Mouse (Mus musculus) T-cell, adult 2 months (primary cell): ENCODE measurements around the gene Glrx2.
"Not testable (repeated sequence)": the region's sequence is repeated elsewhere in the genome, so short reads cannot be mapped to it uniquely, and the experiment has no call there.

Experiments used
- DNase-seq: peaks from one replicate; pipeline ENCODE4 v3.0.0; 2022; ENCODE audit warnings: low spot score

The Glrx2 gene

GRCm38 (mm10) chr1:143716038-143716437, at the start of gene Glrx2:
Gene Glrx2, plus strand, starts transcription at chr1:143716338.
- DNase-seq: not testable (repeated sequence)

GRCm38 (mm10) chr1:143675734-143676361, 40.3 kb upstream of the Glrx2 start:
- no peak for DNase-seq

- DNase-seq: no peak
These were observed 35.0 kb upstream of the Glrx2 start for GRCm38 (mm10) chr1:143681108-143681507.

GRCm38 (mm10) chr1:143684849-143685248, 31.3 kb upstream of the Glrx2 start:
- no peak for DNase-seq

- DNase-seq: no peak
These were observed 14.4 kb upstream of the Glrx2 start for GRCm38 (mm10) chr1:143701736-143702135.

- no peak for DNase-seq
These were observed 13.9 kb upstream of the Glrx2 start for GRCm38 (mm10) chr1:143702141-143702740.

GRCm38 (mm10) chr1:143702741-143703262, 13.3 kb upstream of the Glrx2 start, which contains the start of gene Cdc73:
Gene Cdc73, minus strand, starts transcription at chr1:143702893.
- DNase-seq: peak; percentile 93

GRCm38 (mm10) chr1:143707006-143707405, 9.1 kb upstream of the Glrx2 start:
- DNase-seq: no peak

- no peak for DNase-seq
These were observed 7.8 kb upstream of the Glrx2 start for GRCm38 (mm10) chr1:143708361-143708760.

- no peak for DNase-seq
These were observed 6.0 kb upstream of the Glrx2 start for GRCm38 (mm10) chr1:143709966-143710626.

- no peak for DNase-seq
These were observed 5.5 kb upstream of the Glrx2 start for GRCm38 (mm10) chr1:143710627-143710976.

GRCm38 (mm10) chr1:143724456-143725064, 8.4 kb downstream of the Glrx2 start:
- no peak for DNase-seq

GRCm38 (mm10) chr1:143727701-143728445, 11.7 kb downstream of the Glrx2 start:
- no peak for DNase-seq

GRCm38 (mm10) chr1:143730899-143731298, 14.8 kb downstream of the Glrx2 start:
- peak; percentile 34 for DNase-seq

- DNase-seq: no peak
These were observed 15.6 kb downstream of the Glrx2 start for GRCm38 (mm10) chr1:143731691-143732090.

GRCm38 (mm10) chr1:143733914-143734410, 17.8 kb downstream of the Glrx2 start:
- DNase-seq: no peak

- peak; percentile 24 for DNase-seq
These were observed 22.7 kb downstream of the Glrx2 start for GRCm38 (mm10) chr1:143738811-143739210.

GRCm38 (mm10) chr1:143739361-143740350, 23.5 kb downstream of the Glrx2 start:
- peak; percentile 91 for DNase-seq

- no peak for DNase-seq
These were observed 24.4 kb downstream of the Glrx2 start for GRCm38 (mm10) chr1:143740581-143740980.

GRCm38 (mm10) chr1:143741331-143741730, 25.2 kb downstream of the Glrx2 start:
- no peak for DNase-seq
